Mouse (Mus musculus): ENCODE results near the gene Gapdh.
"Not testable (repeated sequence)": the region's sequence is repeated elsewhere in the genome, so short reads cannot be mapped to it uniquely, and the experiment has no call there.

The Gapdh gene

DNA sequence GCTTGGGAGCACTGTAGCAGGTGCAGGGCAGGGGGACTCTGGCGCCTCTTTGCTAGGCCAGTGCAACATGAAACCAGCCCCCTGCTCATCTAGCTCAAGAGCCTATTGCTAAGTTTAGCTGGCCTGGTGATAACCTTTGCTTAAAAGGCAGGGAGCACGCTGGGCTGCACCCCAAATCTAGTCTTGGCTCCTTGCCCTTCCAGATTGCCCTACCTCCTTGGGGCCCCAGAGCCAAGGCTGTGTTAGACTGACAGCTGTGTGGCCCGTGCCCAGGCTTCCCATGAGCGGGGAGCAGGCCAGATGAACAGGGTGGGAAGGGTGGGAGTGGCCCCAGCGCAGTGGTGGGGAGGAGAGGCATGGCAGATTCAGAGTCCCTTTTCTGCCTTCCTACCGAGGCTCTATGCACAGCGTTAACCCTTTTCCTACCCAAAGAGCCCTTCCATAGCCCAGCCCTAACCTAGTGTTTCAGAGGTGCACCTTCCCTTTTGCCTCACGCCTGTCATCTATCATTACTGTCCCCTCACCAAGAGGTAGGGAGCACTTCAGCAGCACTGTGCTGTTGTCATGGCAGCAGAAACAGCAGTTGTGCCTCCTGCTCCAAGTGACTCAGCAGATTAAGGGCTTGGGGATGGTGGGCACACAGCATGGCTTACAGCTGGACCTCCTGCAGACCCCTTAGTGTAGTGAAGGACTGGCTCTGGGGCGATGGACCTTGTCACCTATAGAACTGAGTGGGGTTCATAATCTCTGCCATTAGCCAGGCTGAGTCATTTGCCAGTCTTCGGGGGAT lies 789 bp upstream of the Gapdh start:
- DNase-seq (ENCODE audit: low spot score): no peak

DNA sequence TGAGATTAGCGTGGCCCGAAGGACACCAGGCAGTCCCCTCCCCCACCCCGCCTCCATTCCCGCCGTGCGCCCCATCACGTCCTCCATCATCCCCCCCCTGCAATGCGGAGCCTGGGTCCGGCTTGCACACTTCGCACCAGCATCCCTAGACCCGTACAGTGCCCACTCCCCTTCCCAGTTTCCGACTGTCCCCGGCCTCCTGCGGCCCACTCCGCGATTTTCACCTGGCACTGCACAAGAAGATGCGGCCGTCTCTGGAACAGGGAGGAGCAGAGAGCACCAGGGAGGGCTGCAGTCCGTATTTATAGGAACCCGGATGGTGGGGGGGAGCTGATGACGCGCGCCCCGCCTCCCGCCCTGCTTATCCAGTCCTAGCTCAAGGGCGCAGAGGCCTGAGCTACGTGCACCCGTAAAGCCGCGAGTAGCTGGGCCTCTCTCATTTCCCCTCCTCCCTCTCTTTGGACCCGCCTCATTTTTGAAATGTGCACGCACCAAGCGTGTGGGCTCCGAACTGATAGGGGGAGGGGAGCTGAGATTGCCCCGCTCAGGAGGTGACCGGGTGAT lies 857 bp downstream of the Gapdh start:
- DNase-seq (ENCODE audit: low spot score): peak; percentile 98

GRCm38 (mm10) chr6:125164672-125165327 lies 1.5 kb downstream of the Gapdh start:
- peak; percentile 66 for DNase-seq (ENCODE audit: low spot score)

GRCm38 (mm10) chr6:125163801-125164657 lies 2.2 kb downstream of the Gapdh start:
- DNase-seq (ENCODE audit: low spot score): peak; percentile 64

DNA sequence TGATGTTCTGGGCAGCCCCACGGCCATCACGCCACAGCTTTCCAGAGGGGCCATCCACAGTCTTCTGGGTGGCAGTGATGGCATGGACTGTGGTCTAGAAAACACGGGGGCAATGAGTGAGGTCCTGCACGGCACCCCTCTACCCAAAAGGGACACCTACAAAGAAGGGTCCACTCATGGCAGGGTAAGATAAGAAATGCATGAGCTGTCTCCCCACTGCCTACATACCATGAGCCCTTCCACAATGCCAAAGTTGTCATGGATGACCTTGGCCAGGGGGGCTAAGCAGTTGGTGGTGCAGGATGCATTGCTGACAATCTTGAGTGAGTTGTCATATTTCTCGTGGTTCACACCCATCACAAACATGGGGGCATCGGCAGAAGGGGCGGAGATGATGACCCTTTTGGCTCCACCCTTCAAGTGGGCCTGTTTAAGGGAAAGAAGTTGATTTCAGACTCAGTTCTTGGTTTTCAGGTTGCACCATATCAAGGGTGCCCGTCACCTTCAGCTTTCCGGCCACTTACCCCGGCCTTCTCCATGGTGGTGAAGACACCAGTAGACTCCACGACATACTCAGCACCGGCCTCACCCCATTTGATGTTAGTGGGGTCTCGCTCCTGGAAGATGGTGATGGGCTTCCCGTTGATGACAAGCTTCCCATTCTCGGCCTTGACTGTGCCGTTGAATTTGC lies 3.5 kb downstream of the Gapdh start:
- not testable (repeated sequence) for DNase-seq (ENCODE audit: low spot score)

GRCm38 (mm10) chr6:125161971-125162370 lies 4.3 kb downstream of the Gapdh start:
- peak; percentile 71 for DNase-seq (ENCODE audit: low spot score)

DNA sequence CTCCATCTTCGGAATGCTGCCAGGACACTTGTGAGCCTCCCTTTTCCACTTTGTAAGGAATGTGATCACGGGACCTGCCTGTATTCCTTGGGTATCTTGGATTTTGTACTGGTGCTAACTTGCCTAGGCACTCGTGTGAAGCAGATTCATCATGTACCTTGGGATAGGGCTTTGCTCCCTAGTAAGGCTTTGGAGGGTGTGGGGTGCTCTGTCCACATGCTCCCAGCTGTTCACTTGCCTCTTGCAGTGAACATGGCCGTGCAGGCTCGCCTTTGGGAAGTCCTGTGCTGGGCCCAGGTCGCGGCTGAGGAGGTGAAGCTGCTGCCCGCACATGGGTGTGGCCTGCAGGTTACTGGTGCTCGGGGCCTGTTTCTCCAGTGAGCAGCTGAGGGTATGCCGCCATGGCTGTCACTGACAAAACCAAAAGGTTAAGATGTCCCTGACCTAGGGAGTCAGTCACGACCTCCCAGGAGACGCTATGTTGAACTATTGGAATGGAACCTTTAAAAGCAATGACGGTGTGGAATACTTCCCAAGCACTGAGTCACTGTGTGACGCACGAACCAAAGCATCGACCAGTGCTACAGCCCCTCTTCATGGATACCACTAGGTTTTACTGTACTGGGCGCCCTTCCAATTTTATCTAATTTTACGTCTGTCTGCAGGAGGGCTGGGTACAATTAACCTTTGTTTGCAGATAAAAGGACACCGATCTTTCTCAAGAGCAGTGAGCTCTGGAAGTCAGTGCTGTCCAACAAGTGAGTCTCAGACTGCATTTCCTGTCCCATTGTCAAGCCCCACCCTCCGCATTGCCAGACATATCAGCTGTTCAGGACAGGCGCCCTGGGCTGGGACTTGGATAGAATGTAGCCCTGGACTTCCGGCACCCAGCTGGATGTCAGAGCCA lies 5.2 kb downstream of the Gapdh start:
- DNase-seq (ENCODE audit: low spot score): peak; percentile 68

DNA sequence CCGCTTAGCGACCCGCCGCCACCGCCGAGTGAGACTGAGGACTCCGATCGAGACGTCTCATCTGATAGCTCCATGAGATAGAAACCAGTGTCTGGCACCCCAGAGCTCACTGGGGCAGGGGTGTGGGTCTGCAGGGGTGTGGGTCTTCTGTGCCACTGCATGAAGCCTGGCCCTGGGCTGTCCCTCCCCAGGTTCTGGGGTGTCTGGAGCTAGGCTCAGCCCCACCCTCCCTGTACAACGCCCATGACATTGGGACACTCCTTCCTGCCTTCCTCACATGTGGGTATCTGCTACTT lies 5.8 kb downstream of the Gapdh start:
- DNase-seq (ENCODE audit: low spot score): no peak

DNA sequence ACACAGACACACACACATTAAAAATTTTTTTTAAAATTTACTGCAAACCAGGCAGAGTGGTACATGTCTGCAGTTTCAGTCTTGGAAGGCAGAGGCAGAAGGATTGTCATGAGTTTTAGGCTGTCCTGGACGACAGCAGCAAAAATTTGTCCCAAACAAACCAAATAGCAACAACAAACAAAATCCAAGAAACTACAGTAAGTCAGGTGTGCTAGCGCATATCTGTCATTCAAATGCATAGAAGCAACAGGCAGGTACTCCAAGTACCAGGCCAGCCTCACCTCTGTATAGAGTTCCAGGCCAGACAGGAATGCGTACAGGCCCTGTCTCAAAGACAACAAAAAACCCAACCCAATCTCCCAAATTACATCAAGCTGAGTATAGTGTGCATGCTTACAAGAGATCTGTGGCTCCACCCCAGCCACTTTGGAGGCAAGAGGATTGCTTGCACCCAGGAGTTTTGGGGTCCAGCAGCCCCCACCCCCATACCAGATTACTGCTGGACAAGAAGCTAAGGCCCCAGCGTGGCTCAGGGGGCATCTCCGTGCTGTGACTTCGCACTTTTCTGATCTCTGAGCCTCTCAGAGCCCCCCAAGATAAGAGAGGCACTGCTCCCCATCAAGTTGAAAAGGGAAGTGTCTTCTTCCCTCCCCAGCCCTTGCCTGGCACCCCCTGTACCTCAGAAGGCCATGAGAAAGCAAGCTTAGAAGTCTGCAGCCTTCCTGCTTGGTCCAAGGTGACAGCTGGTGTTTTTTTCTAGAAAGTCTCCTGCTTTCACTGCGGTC lies 6.3 kb downstream of the Gapdh start:
- DNase-seq (ENCODE audit: low spot score): no peak

- peak; percentile 13 for DNase-seq (ENCODE audit: low spot score)
Observed at GRCm38 (mm10) chr6:125158944-125159492, 7.2 kb downstream of the Gapdh start.

DNA sequence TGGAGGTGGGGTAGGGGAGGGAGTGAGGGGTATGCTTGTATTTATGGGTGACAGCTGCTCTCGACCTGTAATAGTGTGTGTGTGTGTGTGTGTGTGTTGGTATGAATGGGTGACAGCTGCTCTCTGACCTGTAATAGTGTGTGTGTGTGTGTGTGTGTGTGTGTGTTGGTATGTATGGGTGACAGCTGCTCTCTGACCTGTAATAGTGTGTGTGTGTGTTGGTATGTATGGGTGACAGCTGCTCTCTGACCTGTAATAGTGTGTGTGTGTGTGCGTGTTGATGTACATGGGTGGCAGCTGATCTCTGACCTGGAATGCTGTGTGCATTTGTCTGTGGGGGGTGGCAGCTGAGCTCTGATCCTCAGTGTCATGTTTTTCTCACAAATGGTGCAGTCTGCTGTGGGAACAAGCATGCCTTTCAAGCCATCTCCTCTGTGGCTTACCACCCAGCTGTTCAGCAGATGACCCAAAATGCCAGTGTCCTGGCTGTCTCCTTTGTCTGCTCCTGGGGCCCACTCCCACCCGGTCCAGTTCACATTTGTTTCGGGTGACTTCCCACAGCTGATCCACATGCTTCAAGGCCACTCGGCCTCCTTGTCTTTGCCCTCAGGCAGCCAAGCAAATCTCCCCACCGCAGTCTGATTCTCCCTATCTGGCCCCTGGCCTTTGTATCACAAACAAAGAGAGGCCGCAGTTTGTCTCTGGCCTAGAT lies 9.2 kb downstream of the Gapdh start:
- DNase-seq (ENCODE audit: low spot score): no peak

GRCm38 (mm10) chr6:125156491-125156890 lies 9.8 kb downstream of the Gapdh start:
- DNase-seq (ENCODE audit: low spot score): no peak

- DNase-seq (ENCODE audit: low spot score): no peak
Observed at GRCm38 (mm10) chr6:125155262-125155661, 11.0 kb downstream of the Gapdh start.

DNA sequence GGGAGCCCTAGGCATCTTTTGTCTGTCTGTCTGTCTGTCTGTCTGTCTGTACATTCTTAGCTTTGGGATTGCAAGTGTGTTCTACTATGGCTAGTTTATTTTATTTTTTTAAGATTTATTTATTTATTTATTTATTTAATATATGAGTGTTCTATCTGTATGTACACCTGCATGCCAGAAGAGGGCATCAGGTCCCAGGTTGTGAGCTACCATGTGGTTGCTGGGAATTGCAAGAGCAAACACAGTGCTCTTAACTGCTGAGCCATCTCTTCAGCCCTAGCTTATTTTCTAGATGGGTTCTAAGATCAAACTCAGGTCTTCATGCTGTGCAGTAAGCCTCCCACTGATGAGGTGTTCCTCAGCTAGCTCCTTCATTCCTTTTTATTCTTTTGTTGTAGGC lies 11.7 kb downstream of the Gapdh start:
- no peak for DNase-seq (ENCODE audit: low spot score)

DNA sequence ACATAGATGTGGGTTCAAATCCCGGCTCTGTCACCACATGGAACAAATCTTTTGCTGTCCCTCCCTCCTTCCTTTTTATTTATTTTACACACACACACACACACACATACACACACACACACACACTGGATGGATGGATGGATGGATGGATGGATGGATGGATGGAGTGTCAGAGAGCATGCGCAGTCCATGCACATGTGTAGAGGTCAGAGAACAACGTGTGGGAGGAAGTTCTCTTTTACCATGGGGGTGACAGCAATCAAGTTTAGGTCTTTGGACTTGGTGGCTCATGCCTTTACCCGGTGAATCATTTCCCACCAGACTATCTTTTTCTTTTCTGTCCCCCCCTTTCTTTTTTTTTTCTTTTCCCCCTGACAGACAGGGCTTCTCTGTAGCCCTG lies 12.6 kb downstream of the Gapdh start:
- DNase-seq (ENCODE audit: low spot score): no peak

DNA sequence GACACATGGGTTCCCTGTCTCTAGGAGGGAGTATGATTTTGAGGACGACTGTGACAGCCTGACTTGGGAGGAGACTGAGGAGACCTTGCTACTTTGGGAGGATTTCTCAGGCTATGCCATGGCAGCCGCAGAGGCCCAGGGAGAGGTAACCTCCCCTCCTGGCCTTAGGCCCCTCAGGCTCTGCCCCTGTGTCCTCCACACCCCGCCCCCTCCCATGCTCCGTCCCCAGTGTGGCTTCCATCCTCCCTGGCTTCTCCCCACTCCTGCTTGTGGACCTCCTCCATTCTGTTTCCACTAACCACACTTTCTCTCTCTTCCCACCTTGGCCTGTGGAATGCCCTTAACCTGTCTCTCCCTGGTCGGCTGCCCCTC lies 13.3 kb downstream of the Gapdh start:
- no peak for DNase-seq (ENCODE audit: low spot score)

- DNase-seq (ENCODE audit: low spot score): no peak
Observed at GRCm38 (mm10) chr6:125152212-125153017, 13.9 kb downstream of the Gapdh start.

DNA sequence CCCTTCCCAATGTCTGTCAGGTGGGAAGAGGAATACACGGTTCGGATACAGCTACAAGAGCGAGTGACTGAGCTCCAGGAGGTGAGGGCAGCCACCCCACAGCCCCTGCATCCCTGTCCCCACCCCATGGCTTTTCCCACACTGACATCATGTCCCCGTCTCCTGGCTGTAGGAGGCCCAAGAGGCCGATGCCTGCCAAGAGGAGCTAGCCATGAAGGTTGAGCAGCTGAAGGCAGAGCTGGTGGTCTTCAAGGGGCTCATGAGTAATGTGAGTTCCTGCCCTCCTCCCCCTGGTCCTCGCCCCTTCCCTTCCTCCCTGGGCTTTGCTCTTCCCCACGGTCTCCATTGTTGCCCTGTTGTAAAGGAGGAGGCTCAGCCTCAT lies 16.7 kb downstream of the Gapdh start:
- DNase-seq (ENCODE audit: low spot score): no peak
